Mouse (Mus musculus) G1E (cell line): ENCODE results near the gene Psma5. TPM values are rescaled to one million over a fixed set of nuclear protein-coding genes. Genes with fewer than 3 reads are reported as not detected.

Source experiments
- ATAC-seq: 2 replicates; pipeline ENCODE4 v1.8.0; 2016; ENCODE audit warnings: mild to moderate bottlenecking; ENCODE audit not compliant: insufficient number of reproducible peaks, poor library complexity, low FRiP score, severe bottlenecking; ENCODE audit errors: extremely low read depth
- DNase-seq: peaks from one replicate; pipeline ENCODE4 v3.0.0; 2012; ENCODE audit warnings: low spot score
- H3K27me3 ChIP-seq: 2 replicates; pipeline ENCODE4 v1.6.1; 2012; ENCODE audit warnings: mild to moderate bottlenecking, low read length, inconsistent platforms; ENCODE audit not compliant: insufficient read depth
- H3K36me3 ChIP-seq: replicated peaks from 2 replicates; pipeline ENCODE3; 2012; ENCODE audit warnings: mild to moderate bottlenecking, inconsistent platforms
- H3K4me1 ChIP-seq: 2 replicates; pipeline ENCODE4 v1.6.1; 2012; ENCODE audit warnings: low read depth, low read length, inconsistent platforms, mixed read lengths; ENCODE audit not compliant: insufficient read depth
- H3K4me3 ChIP-seq: 2 replicates; pipeline ENCODE4 v1.5.1; 2012; ENCODE audit warnings: low read depth, mild to moderate bottlenecking, inconsistent platforms, low read length, moderate library complexity, mixed read lengths
- H3K9me3 ChIP-seq: replicated peaks from 2 replicates; pipeline ENCODE4 v1.6.1; 2012; ENCODE audit warnings: inconsistent platforms
- CTCF ChIP-seq: IDR thresholded peaks from 2 replicates; pipeline ENCODE4 v1.5.1; 2012; ENCODE audit warnings: low read depth, low read length, inconsistent platforms, mixed read lengths
- GATA1 ChIP-seq: IDR thresholded peaks from 2 replicates; pipeline ENCODE4 v1.6.1; 2012; ENCODE audit warnings: borderline replicate concordance, low read length, inconsistent platforms, mixed read lengths
- GATA2 ChIP-seq: IDR thresholded peaks from 2 replicates; pipeline ENCODE4 v1.6.1; 2012; ENCODE audit warnings: low read depth, low read length, inconsistent platforms, borderline replicate concordance
- POLR2AphosphoS5 ChIP-seq: IDR thresholded peaks from 2 replicates; pipeline ENCODE4 v1.6.1; 2012; ENCODE audit warnings: low read depth, low read length, inconsistent platforms; ENCODE audit not compliant: insufficient replicate concordance
- TAL1 ChIP-seq: conservative IDR thresholded peaks from 2 replicates; pipeline ENCODE4 v1.6.1; 2012; ENCODE audit warnings: low read depth, low read length, inconsistent platforms, mixed read lengths
- polyA plus RNA-seq: library from polyadenylated mRNA; stranded (reverse); fragments of >175 nt; gene quantifications from 2 replicates; pipeline ENCODE4 v1.2.3, GENCODE M21; 2012
- total RNA-seq, 2 experiments: library from RNA; stranded (forward) in 1 of 2; stranded (reverse) in 1 of 2; fragments of 200-1000 nt in 1 of 2; fragments of >200 nt in 1 of 2; fragmentation: Nextera tagmentation in 1 of 2; gene quantifications; 2 replicates each; pipeline ENCODE4 v1.2.3; 2014 to 2017

Psma5 gene
- total and polyA plus RNA-seq, 3 experiments, result 4.9 to 331 (median 57.5) TPM

DNA sequence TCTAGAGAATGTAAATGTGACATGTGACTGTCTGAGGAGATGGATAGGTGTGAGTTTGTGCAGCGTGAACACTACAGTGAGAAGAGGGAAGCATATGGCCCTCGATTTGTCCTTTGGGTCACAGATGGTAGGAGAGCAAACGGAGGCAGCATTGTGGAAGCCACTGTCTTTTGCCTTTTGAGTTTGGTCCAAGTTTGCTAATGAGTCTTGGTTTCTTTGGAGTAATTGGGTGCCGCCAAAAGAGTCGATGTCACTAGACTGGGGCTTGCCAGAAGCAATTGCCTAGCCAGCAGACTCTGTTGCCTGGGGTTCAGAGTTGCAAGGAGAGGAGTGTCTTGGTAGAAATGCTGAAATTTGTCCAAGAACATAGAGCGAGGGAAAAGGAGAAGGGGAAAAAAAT, 44.9 kb upstream of the Psma5 start:
- no peak for TF ChIP-seq TAL1
- TF ChIP-seq CTCF, result no peak
- no peak for TF ChIP-seq POLR2AphosphoS5
- no peak for TF ChIP-seq GATA1
- no peak for TF ChIP-seq GATA2
- peaks cover 34% of the 10 kb centered on the region for H3K4me1 ChIP-seq
- H3K9me3 ChIP-seq, result no peaks in the 10 kb centered on the region
- H3K36me3 ChIP-seq, result peaks cover 21% of the 10 kb centered on the region
- no peak for ATAC-seq
- H3K4me3 ChIP-seq, result no peak overlapping the region
- DNase-seq, result no peak
- H3K27me3 ChIP-seq, result peaks cover 5% of the 10 kb centered on the region; the same call in 1 of the 2 replicates

DNA sequence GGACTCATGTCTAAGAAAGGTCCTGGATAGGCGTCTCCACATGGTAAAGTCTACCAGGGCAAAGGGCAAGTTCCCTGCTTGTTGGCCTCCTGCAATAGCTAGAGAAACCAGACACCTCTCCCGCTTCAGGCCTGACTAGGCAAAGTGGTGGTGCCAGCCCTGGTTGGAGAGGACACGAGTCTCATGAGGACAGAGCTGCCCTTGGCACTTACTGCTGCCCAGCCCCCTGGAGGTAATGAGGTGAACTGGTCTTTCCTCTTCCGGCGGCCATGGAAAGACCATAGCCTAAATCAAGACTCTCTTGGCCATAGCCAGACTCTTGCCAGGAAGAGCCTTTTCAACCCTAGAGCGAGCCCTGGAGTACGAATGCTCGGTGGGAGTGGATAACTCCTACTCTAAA, 44.3 kb upstream of the Psma5 start:
- Histone ChIP-seq H3K4me3 (no peak overlapping the region), H3K9me3 (no peaks in the 10 kb centered on the region), H3K27me3 (peaks cover 5% of the 10 kb centered on the region; the same call in 1 of the 2 replicates), H3K4me1 (peaks cover 34% of the 10 kb centered on the region), H3K36me3 (peaks cover 15% of the 10 kb centered on the region)
- no peak for ATAC-seq
- no peak for DNase-seq
- TF ChIP-seq GATA1, result no peak
- no peak for TF ChIP-seq GATA2

DNA sequence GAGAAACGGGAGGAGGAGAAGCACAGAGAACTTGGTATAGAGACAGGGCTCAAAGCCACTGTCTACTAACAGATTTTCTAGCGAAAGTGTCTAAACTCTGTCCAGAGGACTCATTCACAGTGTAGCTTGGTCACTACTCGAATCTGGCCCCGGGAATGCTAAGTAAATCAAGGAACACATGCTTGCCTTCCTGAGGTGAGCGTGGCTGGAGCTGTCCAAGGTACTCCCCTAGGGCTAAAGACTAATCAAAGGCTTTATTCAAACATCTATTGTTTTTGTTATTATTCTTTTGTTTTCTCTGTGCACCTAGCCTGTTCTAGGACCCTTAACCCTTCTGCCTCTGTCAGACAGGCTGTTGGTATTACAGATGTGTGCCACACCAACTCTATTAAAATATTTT, 42.0 kb upstream of the Psma5 start:
- TF ChIP-seq GATA1, result no peak
- TF ChIP-seq GATA2, result no peak
- no peak for TF ChIP-seq TAL1
- TF ChIP-seq POLR2AphosphoS5, result no peak
- no peak for TF ChIP-seq CTCF
- DNase-seq, result no peak
- no peak for ATAC-seq
- Histone ChIP-seq H3K36me3 (no peaks in the 10 kb centered on the region), H3K4me3 (no peak overlapping the region), H3K9me3 (no peaks in the 10 kb centered on the region), H3K4me1 (peaks cover 17% of the 10 kb centered on the region), H3K27me3 (peaks cover 9% of the 10 kb centered on the region; the same call in 1 of the 2 replicates)

DNA sequence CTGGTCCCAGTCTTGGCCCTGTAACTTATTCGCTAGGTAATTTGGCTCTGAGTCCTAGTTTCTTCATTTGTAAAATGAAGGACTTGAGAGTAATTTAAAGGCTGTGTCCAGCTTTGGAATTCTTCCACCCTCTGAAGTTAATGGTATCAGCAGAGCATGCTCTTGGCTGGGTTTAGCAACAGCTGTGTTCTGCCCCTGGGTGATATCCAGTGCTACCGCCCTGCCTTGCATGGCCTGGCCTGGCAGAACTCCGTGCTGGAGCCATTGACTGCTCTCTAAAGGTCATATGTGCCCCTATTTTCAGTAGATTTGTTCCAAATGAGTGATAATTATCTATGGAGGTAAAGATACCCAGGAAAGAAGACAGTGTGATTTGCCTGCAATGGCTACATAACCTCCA, 36.1 kb upstream of the Psma5 start:
- no peaks in the 10 kb centered on the region for H3K4me1 ChIP-seq
- peaks cover 23% of the 10 kb centered on the region for H3K27me3 ChIP-seq
- H3K9me3 ChIP-seq, result no peaks in the 10 kb centered on the region
- H3K36me3 ChIP-seq, result no peaks in the 10 kb centered on the region
- DNase-seq (no peak), ATAC-seq (no peak)
- H3K4me3 ChIP-seq, result no peak overlapping the region
- TF ChIP-seq CTCF (no peak), GATA1 (no peak), TAL1 (no peak), GATA2 (no peak), POLR2AphosphoS5 (no peak)

DNA sequence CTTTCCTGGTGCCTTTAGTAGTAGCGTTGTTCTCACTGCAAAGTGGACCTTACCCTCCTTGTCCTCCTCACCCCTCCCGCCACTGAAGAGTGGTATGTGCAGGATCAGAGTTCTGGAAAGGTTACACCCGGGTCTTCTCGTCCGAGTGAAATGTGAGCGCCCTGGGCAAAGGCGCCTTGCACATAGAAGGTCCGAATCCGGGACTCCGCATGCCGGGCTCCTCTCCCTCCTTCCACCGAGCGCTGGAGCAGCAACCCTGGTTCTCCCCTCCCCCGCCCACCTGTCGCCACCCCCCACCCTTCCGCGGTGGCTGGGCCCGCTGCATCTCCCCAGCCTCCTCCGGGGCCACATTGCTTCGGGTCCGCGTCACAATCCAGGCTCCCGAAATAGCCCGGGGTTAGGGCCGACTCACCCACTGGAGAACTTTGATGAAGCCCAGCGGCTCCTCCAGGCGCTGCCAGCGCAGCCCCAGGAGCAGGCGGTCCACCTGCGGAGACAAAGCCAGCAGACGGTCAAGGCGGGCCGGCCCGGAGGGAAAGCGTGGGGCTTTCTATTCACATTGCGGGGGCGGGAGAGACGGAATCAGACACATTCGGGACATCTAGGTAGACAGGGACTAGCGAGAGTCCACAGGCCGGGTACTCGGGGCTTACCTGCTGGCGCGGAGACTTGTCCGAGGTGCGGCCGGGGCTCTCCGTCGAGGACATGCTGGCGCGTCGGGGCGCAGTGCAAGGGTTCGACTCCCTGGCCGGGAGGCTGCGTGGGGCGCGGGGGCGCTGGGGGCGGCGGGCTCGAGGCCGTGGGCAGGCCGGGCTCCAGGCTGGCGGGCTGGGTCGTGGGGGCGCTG, 30.8 kb upstream of the Psma5 start:
- Histone ChIP-seq H3K36me3 (no peaks in the 10 kb centered on the region), H3K9me3 (0 out of 2 replicates have a peak, but pooled peaks cover 5% of the 10 kb centered on the region), H3K4me3 (no peak overlapping the region), H3K27me3 (peaks cover 25% of the 10 kb centered on the region), H3K4me1 (no peaks in the 10 kb centered on the region)
- TF ChIP-seq GATA1 (no peak), TAL1 (no peak), POLR2AphosphoS5 (no peak), CTCF (no peak), GATA2 (no peak)
- no peak for DNase-seq
- no peak for ATAC-seq

DNA sequence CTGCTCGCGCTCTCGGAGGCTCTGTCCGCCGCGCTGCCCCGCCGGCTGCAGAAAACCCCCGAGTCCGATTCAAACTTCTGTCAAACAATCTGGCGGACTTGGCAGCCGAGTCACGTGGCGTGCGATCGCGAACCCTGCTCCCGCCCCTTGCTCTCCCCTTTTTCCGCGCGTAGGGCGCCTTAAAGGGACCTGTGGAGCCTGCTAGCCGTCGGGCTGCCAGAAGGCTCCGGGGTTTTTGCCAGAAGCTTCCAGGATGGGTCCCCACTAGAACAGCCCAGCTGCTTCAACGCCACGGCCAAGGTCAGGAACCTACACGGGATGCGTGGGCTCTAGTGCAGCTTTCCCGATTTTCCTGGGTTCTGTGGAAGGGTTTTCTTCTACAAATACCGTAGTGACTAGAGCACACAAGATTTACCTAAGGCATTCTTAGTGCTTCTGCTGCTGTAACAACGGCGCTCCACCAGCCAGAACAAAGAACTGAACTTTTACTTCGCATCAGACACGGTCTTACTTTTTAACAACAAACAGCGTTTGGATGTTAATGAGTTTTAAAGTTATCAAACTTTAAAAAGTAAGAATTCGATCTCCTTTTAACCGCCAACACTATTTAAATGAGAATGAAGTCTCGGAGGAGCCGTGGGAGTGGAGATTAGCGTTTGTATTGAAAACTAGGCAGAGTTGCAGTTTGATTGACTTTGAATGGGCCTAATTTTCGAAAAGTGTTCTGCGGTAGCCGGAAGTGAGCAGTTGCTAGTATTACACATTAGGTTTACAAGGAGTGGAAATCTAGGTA, 30.0 kb upstream of the Psma5 start, which contains the start of gene Sypl2:
Gene Sypl2, minus strand, starts transcription at position 91 of the 793 bp plus-strand sequence.
- peaks cover 23% of the 10 kb centered on the region for H3K27me3 ChIP-seq

More for the DNA sequence above, 30.0 kb upstream of the Psma5 start, which contains the start of gene Sypl2:
- no peak within 1 kb of the TSS for H3K4me3 ChIP-seq
- 0 out of 2 replicates have a peak, but pooled peaks cover 5% of the 10 kb centered on the region for H3K9me3 ChIP-seq
- H3K36me3 ChIP-seq, result no peaks in the 10 kb centered on the region
- ATAC-seq (no peak), DNase-seq (no peak)
- no peak for TF ChIP-seq POLR2AphosphoS5
- TF ChIP-seq GATA1, result no peak
- TF ChIP-seq TAL1, result no peak
- TF ChIP-seq GATA2, result no peak
- no peak for TF ChIP-seq CTCF
- no peaks in the 10 kb centered on the region for H3K4me1 ChIP-seq
